Comparison of ENCODE assay signal across 22 mouse cellular contexts in genomic region chr1:172093522-172093921, GRCm38 (mm10). TPM values are rescaled to one million over a fixed set of nuclear protein-coding genes. Genes with fewer than 3 reads are reported as not detected.
DNase-seq lines count a peak whose midpoint lies in the region; ATAC-seq lines count a peak whose summit lies in the region.
"Had no signal": no experiment of that assay in that cellular context is flagged by ENCODE, and none has a peak within 500 bp of the region (broad histone marks: within the 10 kb centered on the region; RNA-seq: fewer than 3 reads in every experiment).

No protein-coding gene starts in this region.

- H3K4me3 ChIP-seq in heart, embryonic 16.5 days (ENCODE audit: low read length), result no peak overlapping the region
- no peak overlapping the region for H3K4me3 ChIP-seq in kidney, embryonic 15.5 days (replicated peaks)
- H3K4me3 ChIP-seq: embryonic facial prominence, embryonic 15.5 days; forebrain, embryonic 10.5 days; hindbrain, embryonic 12.5 days; intestine, embryonic 15.5 days; liver, embryonic 15.5 days; stomach, embryonic 15.5 days had no signal

- peak; percentile 9 for DNase-seq in lung, postnatal 36 days
- no peak for DNase-seq in lung, postnatal 10 days
- DNase-seq in urinary bladder, adult 18-20 months (ENCODE audit: low spot score in 2 of 2), result no peak
- DNase-seq in layer of hippocampus, adult 9-11 months, result no peak
- DNase-seq: cerebellum, postnatal 14 days; embryo, embryonic 11 days; gastrocnemius, postnatal 14 days had no signal

- whole genome bisulfite sequencing in heart, embryonic 16.5 days, result 60% methylated on average over 3 of the region's 3 CpGs
- WGBS in kidney, embryonic 15.5 days, result 62% methylated on average over 3 of the region's 3 CpGs

- no peaks in the 10 kb centered on the region for H3K27me3 ChIP-seq in heart, embryonic 16.5 days (ENCODE audit: control insufficient read depth, insufficient read depth, low read length)
- no peaks in the 10 kb centered on the region for H3K27me3 ChIP-seq in kidney, embryonic 15.5 days
- H3K27me3 ChIP-seq: embryonic facial prominence, embryonic 15.5 days; hindbrain, embryonic 12.5 days; intestine, embryonic 15.5 days; liver, embryonic 15.5 days; stomach, embryonic 15.5 days had no signal

- peaks cover 15% of the 10 kb centered on the region for H3K4me1 ChIP-seq in heart, embryonic 16.5 days (ENCODE audit: control insufficient read depth, insufficient read depth, low read length)
- 0 out of 2 replicates have a peak, but pooled peaks cover 4% of the 10 kb centered on the region for H3K4me1 ChIP-seq in kidney, embryonic 15.5 days
- H3K4me1 ChIP-seq: embryonic facial prominence, embryonic 15.5 days; forebrain, embryonic 10.5 days; hindbrain, embryonic 12.5 days; intestine, embryonic 15.5 days; liver, embryonic 15.5 days; stomach, embryonic 15.5 days had no signal

- no peaks in the 10 kb centered on the region for H3K9me3 ChIP-seq in heart, embryonic 16.5 days (replicated peaks; ENCODE audit: control insufficient read depth, low read length)
- no peaks in the 10 kb centered on the region for H3K9me3 ChIP-seq in kidney, embryonic 15.5 days (replicated peaks)
- H3K9me3 ChIP-seq: embryonic facial prominence, embryonic 15.5 days; forebrain, embryonic 10.5 days; hindbrain, embryonic 12.5 days; intestine, embryonic 15.5 days; liver, embryonic 15.5 days; stomach, embryonic 15.5 days had no signal

- no peak overlapping the region for H3K9ac ChIP-seq in heart, embryonic 16.5 days (ENCODE audit: low read length)
- H3K9ac ChIP-seq in kidney, embryonic 15.5 days, result no peak overlapping the region
- H3K9ac ChIP-seq: embryonic facial prominence, embryonic 15.5 days; hindbrain, embryonic 12.5 days; intestine, embryonic 15.5 days; liver, embryonic 15.5 days; stomach, embryonic 15.5 days had no signal

- H3K4me2 ChIP-seq in heart, embryonic 16.5 days (ENCODE audit: low read depth, low read length), result no peak overlapping the region
- H3K4me2 ChIP-seq in kidney, embryonic 15.5 days, result no peak overlapping the region
- H3K4me2 ChIP-seq: embryonic facial prominence, embryonic 15.5 days; hindbrain, embryonic 12.5 days; intestine, embryonic 15.5 days; liver, embryonic 15.5 days; stomach, embryonic 15.5 days had no signal

- peaks cover 59% of the 10 kb centered on the region for H3K36me3 ChIP-seq in heart, embryonic 16.5 days (ENCODE audit: control insufficient read depth, insufficient read depth)
- H3K36me3 ChIP-seq in kidney, embryonic 15.5 days, result peaks cover 93% of the 10 kb centered on the region

- no peak for ATAC-seq in heart, embryonic 16.5 days (replicated peaks; ENCODE audit: extremely low read depth, insufficient read depth, low FRiP score)
- no peak for ATAC-seq in kidney, embryonic 15.5 days (replicated peaks; ENCODE audit: low FRiP score)
- no peak for ATAC-seq in megakaryocyte progenitor cell, adult 5-6 weeks (replicated peaks; ENCODE audit: poor library complexity)
- ATAC-seq in CD4-positive, CD25-positive, alpha-beta regulatory T cell, adult 4 months, result no peak
- ATAC-seq: intestine, embryonic 15.5 days; lung, postnatal 0 days; midbrain, embryonic 16.5 days had no signal

- H3K27ac ChIP-seq in heart, embryonic 16.5 days (ENCODE audit: low read length), result peak overlapping the region; percentile 68
- peak overlapping the region; percentile 39; the same call in 1 of the 2 replicates for H3K27ac ChIP-seq in kidney, embryonic 15.5 days
- H3K27ac ChIP-seq: embryonic facial prominence, embryonic 15.5 days; forebrain, embryonic 10.5 days; hindbrain, embryonic 12.5 days; intestine, embryonic 15.5 days; liver, embryonic 15.5 days; stomach, embryonic 15.5 days had no signal

RNA-seq across cellular contexts. Expression of gene Ncstn, which starts 10.9 kb away (rescaled TPM):
- polyA plus RNA-seq in heart, embryonic 16.5 days (2015; fragmentation: Nextera tagmentation; extraction: Ambion mirVana), result 106 and 109 TPM in 2 replicates
- 130 and 137 TPM in 2 replicates for polyA plus RNA-seq in kidney, embryonic 15.5 days (2015; fragmentation: Nextera tagmentation; extraction: Ambion mirVana)
- total RNA-seq in megakaryocyte progenitor cell, adult 5-6 weeks (2015), result 68.0 and 69.0 TPM in 2 replicates
- 26.3 and 35.5 TPM in 2 replicates for total RNA-seq in megakaryocyte progenitor cell, adult 5-6 weeks (2017)
- polyA plus RNA-seq in CD4-positive, CD25-positive, alpha-beta regulatory T cell, adult 4 months (2017; shearing (Covaris generic)), result 100 to 1,000 TPM; 105 to 161 TPM

RNA-seq across cellular contexts. Expression of gene Copa, which starts 11.2 kb away (rescaled TPM):
- 170 and 179 TPM in 2 replicates for polyA plus RNA-seq in heart, embryonic 16.5 days (2015; fragmentation: Nextera tagmentation; extraction: Ambion mirVana)
- polyA plus RNA-seq in kidney, embryonic 15.5 days (2015; fragmentation: Nextera tagmentation; extraction: Ambion mirVana), result 221 and 237 TPM in 2 replicates
- total RNA-seq in megakaryocyte progenitor cell, adult 5-6 weeks (2015), result 146 and 159 TPM in 2 replicates
- total RNA-seq in megakaryocyte progenitor cell, adult 5-6 weeks (2017), result 140 and 152 TPM in 2 replicates
- polyA plus RNA-seq in CD4-positive, CD25-positive, alpha-beta regulatory T cell, adult 4 months (2017; shearing (Covaris generic)), result 100 to 1,000 TPM in 1 of 2 experiments, 10 to 100 TPM in 1; 97.8 to 161 TPM

RNA-seq across cellular contexts. Expression of gene Pex19, which starts 33.0 kb away (rescaled TPM):
- 130 and 135 TPM in 2 replicates for polyA plus RNA-seq in heart, embryonic 16.5 days (2015; fragmentation: Nextera tagmentation; extraction: Ambion mirVana)
- 149 and 154 TPM in 2 replicates for polyA plus RNA-seq in kidney, embryonic 15.5 days (2015; fragmentation: Nextera tagmentation; extraction: Ambion mirVana)
- 24.2 and 24.9 TPM in 2 replicates for total RNA-seq in megakaryocyte progenitor cell, adult 5-6 weeks (2015)
- 31.2 and 38.4 TPM in 2 replicates for total RNA-seq in megakaryocyte progenitor cell, adult 5-6 weeks (2017)
- polyA plus RNA-seq in CD4-positive, CD25-positive, alpha-beta regulatory T cell, adult 4 months (2017; shearing (Covaris generic)), result 100 to 1,000 TPM in 1 of 2 experiments, 10 to 100 TPM in 1; 82.9 to 122 TPM

RNA-seq across cellular contexts. Expression of gene Nhlh1, which starts 36.1 kb away (rescaled TPM):
- polyA plus RNA-seq in heart, embryonic 16.5 days (2015; fragmentation: Nextera tagmentation; extraction: Ambion mirVana), result not detected in 2 replicates
- polyA plus RNA-seq in kidney, embryonic 15.5 days (2015; fragmentation: Nextera tagmentation; extraction: Ambion mirVana), result not detected in 2 replicates
- not detected in 2 replicates for total RNA-seq in megakaryocyte progenitor cell, adult 5-6 weeks (2015)
- total RNA-seq in megakaryocyte progenitor cell, adult 5-6 weeks (2017), result not detected in 2 replicates
- not detected for polyA plus RNA-seq in CD4-positive, CD25-positive, alpha-beta regulatory T cell, adult 4 months (2017; shearing (Covaris generic))
- total RNA-seq: gastrocnemius, postnatal 14 days; megakaryocyte-erythroid progenitor cell, adult 5-6 weeks had no signal
- polyA plus RNA-seq: C2C12; liver, embryonic 15.5 days; lung, postnatal 0 days; spleen, adult 2 months; stomach, embryonic 15.5 days had no signal

RNA-seq across cellular contexts. Expression of gene Dcaf8, which starts 54.4 kb away (rescaled TPM):
- polyA plus RNA-seq in heart, embryonic 16.5 days (2015; fragmentation: Nextera tagmentation; extraction: Ambion mirVana), result 117 and 129 TPM in 2 replicates
- polyA plus RNA-seq in kidney, embryonic 15.5 days (2015; fragmentation: Nextera tagmentation; extraction: Ambion mirVana), result 125 and 132 TPM in 2 replicates
- total RNA-seq in megakaryocyte progenitor cell, adult 5-6 weeks (2015), result 26.0 and 46.0 TPM in 2 replicates
- total RNA-seq in megakaryocyte progenitor cell, adult 5-6 weeks (2017), result 93.6 and 140 TPM in 2 replicates
- polyA plus RNA-seq in CD4-positive, CD25-positive, alpha-beta regulatory T cell, adult 4 months (2017; shearing (Covaris generic)), result 100 to 1,000 TPM in 1 of 2 experiments, 10 to 100 TPM in 1; 76.5 to 132 TPM
